Mouse (Mus musculus): ENCODE measurements around the gene Glis3. TPM values are rescaled to one million over a fixed set of nuclear protein-coding genes. Genes with fewer than 3 reads are reported as not detected.

Glis3 gene
- polyA plus RNA-seq, 1 experiment: 1.4 TPM

GRCm38 (mm10) chr19:28512475-28512874, 167.4 kb downstream of the Glis3 start:
- TF ChIP-seq CTCF (IDR thresholded peaks at IDR 0.05; ENCODE audit: control insufficient read depth, insufficient read depth, insufficient replicate concordance, low read depth, low read length) (no peak), POLR2A (IDR thresholded peaks at IDR 0.05; ENCODE audit: control insufficient read depth, low read depth, low read length) (no peak)
- no peaks in the 10 kb centered on the region for H3K4me1 ChIP-seq (ENCODE audit: control insufficient read depth, insufficient read depth, low read length)
- H3K4me3 ChIP-seq (ENCODE audit: control insufficient read depth, low read depth, low read length): no peak overlapping the region
- H3K27ac ChIP-seq (ENCODE audit: control insufficient read depth, insufficient read depth, low read depth, low read length): no peak overlapping the region
- no peaks in the 10 kb centered on the region for H3K27me3 ChIP-seq (ENCODE audit: control insufficient read depth, insufficient read depth, low read length)
- H3K36me3 ChIP-seq (ENCODE audit: control insufficient read depth, insufficient read depth, low read length): no peaks in the 10 kb centered on the region

- Histone ChIP-seq H3K27me3 (ENCODE audit: control insufficient read depth, insufficient read depth, low read length) (no peaks in the 10 kb centered on the region), H3K4me3 (ENCODE audit: control insufficient read depth, low read depth, low read length) (no peak overlapping the region), H3K27ac (ENCODE audit: control insufficient read depth, insufficient read depth, low read depth, low read length) (no peak overlapping the region), H3K4me1 (ENCODE audit: control insufficient read depth, insufficient read depth, low read length) (no peaks in the 10 kb centered on the region), H3K36me3 (ENCODE audit: control insufficient read depth, insufficient read depth, low read length) (no peaks in the 10 kb centered on the region)
- TF ChIP-seq POLR2A (IDR thresholded peaks at IDR 0.05; ENCODE audit: control insufficient read depth, low read depth, low read length): no peak
Measured at GRCm38 (mm10) chr19:28511910-28512309, 168.0 kb downstream of the Glis3 start.

- H3K4me1 ChIP-seq (ENCODE audit: control insufficient read depth, insufficient read depth, low read length): no peaks in the 10 kb centered on the region; the same call in 1 of the 2 replicates
- no peaks in the 10 kb centered on the region for H3K36me3 ChIP-seq (ENCODE audit: control insufficient read depth, insufficient read depth, low read length)
- no peak overlapping the region for H3K27ac ChIP-seq (ENCODE audit: control insufficient read depth, insufficient read depth, low read depth, low read length)
- no peak for TF ChIP-seq CTCF (IDR thresholded peaks at IDR 0.05; ENCODE audit: control insufficient read depth, insufficient read depth, insufficient replicate concordance, low read depth, low read length)
- no peak for TF ChIP-seq POLR2A (IDR thresholded peaks at IDR 0.05; ENCODE audit: control insufficient read depth, low read depth, low read length)
- no peaks in the 10 kb centered on the region for H3K27me3 ChIP-seq (ENCODE audit: control insufficient read depth, insufficient read depth, low read length)
- no peak overlapping the region for H3K4me3 ChIP-seq (ENCODE audit: control insufficient read depth, low read depth, low read length)
Measured at GRCm38 (mm10) chr19:28505376-28505775, 174.5 kb downstream of the Glis3 start.

- no peak for TF ChIP-seq POLR2A (IDR thresholded peaks at IDR 0.05; ENCODE audit: control insufficient read depth, low read depth, low read length)
- no peak for TF ChIP-seq CTCF (IDR thresholded peaks at IDR 0.05; ENCODE audit: control insufficient read depth, insufficient read depth, insufficient replicate concordance, low read depth, low read length)
- Histone ChIP-seq H3K4me1 (ENCODE audit: control insufficient read depth, insufficient read depth, low read length) (no peaks in the 10 kb centered on the region; the same call in 1 of the 2 replicates), H3K4me3 (ENCODE audit: control insufficient read depth, low read depth, low read length) (no peak overlapping the region), H3K27me3 (ENCODE audit: control insufficient read depth, insufficient read depth, low read length) (no peaks in the 10 kb centered on the region), H3K27ac (ENCODE audit: control insufficient read depth, insufficient read depth, low read depth, low read length) (no peak overlapping the region), H3K36me3 (ENCODE audit: control insufficient read depth, insufficient read depth, low read length) (no peaks in the 10 kb centered on the region)
Measured at GRCm38 (mm10) chr19:28503011-28503410, 176.9 kb downstream of the Glis3 start.

GRCm38 (mm10) chr19:28500975-28501374, 178.9 kb downstream of the Glis3 start:
- no peak overlapping the region for H3K27ac ChIP-seq (ENCODE audit: control insufficient read depth, insufficient read depth, low read depth, low read length)
- H3K4me1 ChIP-seq (ENCODE audit: control insufficient read depth, insufficient read depth, low read length): no peaks in the 10 kb centered on the region; the same call in 1 of the 2 replicates

GRCm38 (mm10) chr19:28500505-28500904, 179.4 kb downstream of the Glis3 start:
- no peak overlapping the region for H3K27ac ChIP-seq (ENCODE audit: control insufficient read depth, insufficient read depth, low read depth, low read length)
- H3K27me3 ChIP-seq (ENCODE audit: control insufficient read depth, insufficient read depth, low read length): no peaks in the 10 kb centered on the region
- H3K4me3 ChIP-seq (ENCODE audit: control insufficient read depth, low read depth, low read length): no peak overlapping the region
- TF ChIP-seq CTCF (IDR thresholded peaks at IDR 0.05; ENCODE audit: control insufficient read depth, insufficient read depth, insufficient replicate concordance, low read depth, low read length) (no peak), POLR2A (IDR thresholded peaks at IDR 0.05; ENCODE audit: control insufficient read depth, low read depth, low read length) (no peak)
- H3K4me1 ChIP-seq (ENCODE audit: control insufficient read depth, insufficient read depth, low read length): no peaks in the 10 kb centered on the region; the same call in 1 of the 2 replicates
- H3K36me3 ChIP-seq (ENCODE audit: control insufficient read depth, insufficient read depth, low read length): no peaks in the 10 kb centered on the region

More at GRCm38 (mm10) chr19:28500975-28501374, 178.9 kb downstream of the Glis3 start:
- Histone ChIP-seq H3K4me3 (ENCODE audit: control insufficient read depth, low read depth, low read length) (no peak overlapping the region), H3K36me3 (ENCODE audit: control insufficient read depth, insufficient read depth, low read length) (no peaks in the 10 kb centered on the region), H3K27me3 (ENCODE audit: control insufficient read depth, insufficient read depth, low read length) (no peaks in the 10 kb centered on the region)
- TF ChIP-seq CTCF (IDR thresholded peaks at IDR 0.05; ENCODE audit: control insufficient read depth, insufficient read depth, insufficient replicate concordance, low read depth, low read length): no peak
- no peak for TF ChIP-seq POLR2A (IDR thresholded peaks at IDR 0.05; ENCODE audit: control insufficient read depth, low read depth, low read length)

GRCm38 (mm10) chr19:28499786-28500185, 180.1 kb downstream of the Glis3 start:
- TF ChIP-seq CTCF (IDR thresholded peaks at IDR 0.05; ENCODE audit: control insufficient read depth, insufficient read depth, insufficient replicate concordance, low read depth, low read length): no peak
- no peak for TF ChIP-seq POLR2A (IDR thresholded peaks at IDR 0.05; ENCODE audit: control insufficient read depth, low read depth, low read length)
- H3K4me3 ChIP-seq (ENCODE audit: control insufficient read depth, low read depth, low read length): no peak overlapping the region

GRCm38 (mm10) chr19:28495926-28496325, 184.0 kb downstream of the Glis3 start:
- TF ChIP-seq POLR2A (IDR thresholded peaks at IDR 0.05; ENCODE audit: control insufficient read depth, low read depth, low read length) (no peak), CTCF (IDR thresholded peaks at IDR 0.05; ENCODE audit: control insufficient read depth, insufficient read depth, insufficient replicate concordance, low read depth, low read length) (no peak)
- no peak overlapping the region for H3K4me3 ChIP-seq (ENCODE audit: control insufficient read depth, low read depth, low read length)
- H3K27ac ChIP-seq (ENCODE audit: control insufficient read depth, insufficient read depth, low read depth, low read length): no peak overlapping the region
- H3K27me3 ChIP-seq (ENCODE audit: control insufficient read depth, insufficient read depth, low read length): no peaks in the 10 kb centered on the region
- no peaks in the 10 kb centered on the region for H3K4me1 ChIP-seq (ENCODE audit: control insufficient read depth, insufficient read depth, low read length)
- no peaks in the 10 kb centered on the region for H3K36me3 ChIP-seq (ENCODE audit: control insufficient read depth, insufficient read depth, low read length)

More at GRCm38 (mm10) chr19:28499786-28500185, 180.1 kb downstream of the Glis3 start:
- Histone ChIP-seq H3K4me1 (ENCODE audit: control insufficient read depth, insufficient read depth, low read length) (no peaks in the 10 kb centered on the region; the same call in 1 of the 2 replicates), H3K27me3 (ENCODE audit: control insufficient read depth, insufficient read depth, low read length) (no peaks in the 10 kb centered on the region), H3K27ac (ENCODE audit: control insufficient read depth, insufficient read depth, low read depth, low read length) (no peak overlapping the region), H3K36me3 (ENCODE audit: control insufficient read depth, insufficient read depth, low read length) (no peaks in the 10 kb centered on the region)
